Mouse (Mus musculus): ENCODE measurements around the gene Mnt.

Gene Mnt

DNA sequence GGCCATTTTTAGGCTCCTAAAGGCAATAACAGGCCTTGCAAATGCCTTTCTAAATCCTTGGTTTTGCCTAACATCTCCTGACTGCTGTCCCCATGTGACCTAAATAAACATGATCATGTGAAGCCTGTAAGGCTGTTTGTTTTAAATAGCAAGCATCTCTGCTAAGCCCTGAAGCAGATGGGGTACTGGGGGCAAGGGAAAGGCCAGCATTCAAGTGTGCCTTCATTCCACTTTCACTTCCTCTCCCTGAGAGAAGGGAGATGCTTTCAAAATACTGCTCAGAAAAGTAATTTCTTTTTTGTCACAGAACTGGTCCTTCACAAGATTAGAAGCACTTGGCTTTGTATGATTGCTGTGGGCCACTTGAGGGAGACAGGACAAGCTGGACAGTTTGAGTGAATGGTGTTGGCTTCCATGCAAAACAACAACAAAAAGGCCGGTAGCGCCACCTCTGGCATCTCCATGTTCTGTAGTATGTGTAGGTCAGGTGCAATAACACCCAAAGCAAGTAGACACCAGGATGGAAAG lies 2.3 kb upstream of the Mnt start:
- no peak for TF ChIP-seq GATA4 (IDR thresholded peaks at IDR 0.05; ENCODE audit: insufficient replicate concordance, low read length)

DNA sequence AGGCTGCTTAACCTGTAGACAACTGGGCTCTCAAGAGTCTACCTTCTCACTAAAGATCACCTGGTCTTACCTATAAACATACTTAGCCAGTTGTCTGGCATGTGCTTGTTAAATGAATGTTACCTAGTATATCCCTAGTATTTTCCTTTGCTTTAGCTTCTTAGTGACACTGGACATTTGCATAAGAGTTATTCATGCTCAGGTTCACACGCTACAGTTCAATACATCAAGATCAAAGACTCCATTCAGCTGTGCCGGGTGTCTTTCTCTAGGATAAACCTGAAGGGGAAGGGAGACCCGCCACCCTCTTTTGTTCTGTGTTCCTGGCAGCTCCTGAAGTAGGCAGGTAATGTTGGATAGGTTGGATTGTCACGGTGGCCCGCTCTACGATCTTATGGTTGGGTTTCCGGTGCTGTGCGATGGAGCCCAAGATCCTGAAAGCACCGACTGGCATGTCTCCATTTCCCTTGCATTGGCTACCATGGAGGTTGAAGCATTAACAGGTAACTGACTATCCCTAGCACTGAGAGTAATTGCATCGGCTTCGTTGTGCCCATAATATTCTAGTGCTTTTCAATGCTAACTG lies 1.7 kb upstream of the Mnt start:
- TF ChIP-seq GATA4 (IDR thresholded peaks at IDR 0.05; ENCODE audit: insufficient replicate concordance, low read length) = no peak

DNA sequence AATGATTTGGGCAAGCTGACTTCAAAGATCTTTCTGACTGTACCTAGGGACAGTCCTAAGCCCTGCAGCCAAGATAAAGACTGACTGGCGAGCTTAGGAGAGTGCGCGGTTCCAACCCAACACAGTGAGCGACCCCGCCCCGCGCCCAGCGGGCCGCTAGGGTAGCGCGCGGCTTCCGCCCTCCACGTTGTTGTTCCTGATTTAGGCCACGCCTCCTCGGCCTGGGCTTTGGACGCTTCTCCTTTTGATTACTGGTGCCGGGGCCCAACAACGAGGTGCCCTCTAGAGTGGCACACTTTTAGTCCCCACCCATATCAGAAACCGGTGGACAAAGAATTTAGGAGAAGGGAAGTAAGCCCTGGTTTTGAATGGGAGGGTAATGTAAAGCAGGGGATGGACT lies 908 bp upstream of the Mnt start:
- peak; percentile 40; the same call in 1 of the 2 replicates for TF ChIP-seq GATA4 (IDR thresholded peaks at IDR 0.05; ENCODE audit: insufficient replicate concordance, low read length)

DNA sequence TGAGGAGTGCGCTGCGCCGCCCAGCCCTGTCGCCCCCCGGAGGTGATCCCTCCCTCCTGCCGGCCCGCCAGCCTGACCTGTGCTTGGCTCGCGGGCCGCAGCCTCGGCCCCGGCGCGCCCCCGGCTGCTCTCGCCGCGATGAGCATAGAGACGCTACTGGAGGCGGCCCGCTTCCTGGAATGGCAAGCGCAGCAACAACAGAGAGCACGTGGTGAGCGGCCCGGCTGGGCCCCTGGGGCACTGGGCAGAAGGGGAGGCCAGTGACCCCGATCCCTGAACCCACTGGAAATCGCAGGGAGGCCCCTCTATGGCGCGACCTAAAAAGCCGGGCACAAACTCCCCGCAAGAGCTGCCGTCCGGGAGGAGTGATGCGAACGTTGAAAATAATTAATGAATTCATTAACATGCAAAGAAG lies 478 bp downstream of the Mnt start:
- no peak for TF ChIP-seq GATA4 (IDR thresholded peaks at IDR 0.05; ENCODE audit: insufficient replicate concordance, low read length)

DNA sequence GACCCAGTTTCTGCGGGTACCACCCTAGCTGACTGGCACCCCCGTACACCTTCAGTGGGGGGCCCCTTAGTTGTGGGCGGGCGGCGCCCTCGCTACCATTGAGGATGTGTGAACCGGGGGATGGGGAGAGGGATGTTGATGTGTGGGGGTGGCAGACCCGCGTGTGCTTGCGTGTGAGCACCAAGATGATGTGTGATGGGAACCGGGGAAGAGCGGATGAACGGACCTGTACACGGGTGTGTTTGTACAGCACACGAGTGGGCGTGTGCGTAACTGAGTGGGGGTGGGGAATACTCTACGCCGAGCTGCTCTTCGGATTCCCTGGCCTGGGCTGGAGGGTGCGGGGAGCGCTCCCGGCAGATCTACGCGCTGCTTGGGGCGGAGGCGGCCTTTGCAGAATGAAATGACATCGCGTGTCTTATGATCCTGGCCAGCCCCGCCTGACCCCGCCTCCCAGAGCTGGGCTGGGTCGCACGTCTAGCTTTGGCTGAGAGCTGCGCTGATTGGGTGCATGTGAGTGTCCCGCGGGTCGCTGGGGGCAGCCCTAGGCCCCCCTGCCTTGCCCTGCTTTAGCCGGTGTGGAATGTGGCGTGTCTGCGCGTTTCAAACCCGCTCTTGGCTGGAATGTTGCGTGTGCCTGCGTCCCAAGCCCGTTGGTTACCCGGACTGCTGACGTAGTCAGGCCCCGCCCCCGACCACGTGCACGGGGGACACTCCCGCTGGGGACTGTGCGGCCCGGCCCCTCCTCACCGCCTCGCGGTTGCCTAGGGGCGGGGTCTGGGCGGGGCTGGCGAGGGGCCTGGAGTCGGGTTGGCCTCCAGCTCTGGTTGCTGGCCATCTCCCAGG lies 1.1 kb downstream of the Mnt start:
- TF ChIP-seq GATA4 (IDR thresholded peaks at IDR 0.05; ENCODE audit: insufficient replicate concordance, low read length) = peak; percentile 23; the same call in 1 of the 2 replicates

DNA sequence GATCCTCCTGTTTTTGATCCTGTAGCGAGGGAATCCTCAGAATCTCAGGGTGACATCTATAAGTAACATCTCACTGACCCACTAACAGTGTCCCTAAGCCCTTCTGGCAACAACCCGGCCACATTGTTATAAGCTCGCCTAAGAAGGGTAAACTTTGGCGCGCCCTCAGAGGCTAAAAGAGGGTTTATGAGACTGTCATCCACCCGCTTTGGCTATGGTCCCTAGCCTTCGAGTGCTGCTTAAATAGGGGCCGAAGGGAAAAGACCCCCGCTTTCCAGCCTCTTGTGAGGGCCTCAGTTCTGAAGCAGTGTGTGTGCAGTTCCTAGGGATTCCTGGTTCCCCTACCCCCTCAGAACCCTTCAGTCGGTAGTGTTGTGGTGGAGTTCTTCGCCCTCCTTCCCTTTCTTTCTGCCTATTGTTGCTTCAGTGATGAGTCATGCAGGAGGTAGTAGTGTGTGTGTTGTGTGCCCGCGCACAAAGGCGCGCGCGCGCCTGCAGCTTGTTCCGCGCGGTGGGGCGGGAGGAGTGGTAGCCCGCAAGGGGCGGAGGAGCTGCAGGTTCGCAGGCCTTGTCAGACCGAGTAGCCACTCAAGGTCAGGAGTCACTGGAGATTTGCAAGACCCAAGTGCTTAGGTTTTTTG lies 1.9 kb downstream of the Mnt start:
- no peak for TF ChIP-seq GATA4 (IDR thresholded peaks at IDR 0.05; ENCODE audit: insufficient replicate concordance, low read length)

DNA sequence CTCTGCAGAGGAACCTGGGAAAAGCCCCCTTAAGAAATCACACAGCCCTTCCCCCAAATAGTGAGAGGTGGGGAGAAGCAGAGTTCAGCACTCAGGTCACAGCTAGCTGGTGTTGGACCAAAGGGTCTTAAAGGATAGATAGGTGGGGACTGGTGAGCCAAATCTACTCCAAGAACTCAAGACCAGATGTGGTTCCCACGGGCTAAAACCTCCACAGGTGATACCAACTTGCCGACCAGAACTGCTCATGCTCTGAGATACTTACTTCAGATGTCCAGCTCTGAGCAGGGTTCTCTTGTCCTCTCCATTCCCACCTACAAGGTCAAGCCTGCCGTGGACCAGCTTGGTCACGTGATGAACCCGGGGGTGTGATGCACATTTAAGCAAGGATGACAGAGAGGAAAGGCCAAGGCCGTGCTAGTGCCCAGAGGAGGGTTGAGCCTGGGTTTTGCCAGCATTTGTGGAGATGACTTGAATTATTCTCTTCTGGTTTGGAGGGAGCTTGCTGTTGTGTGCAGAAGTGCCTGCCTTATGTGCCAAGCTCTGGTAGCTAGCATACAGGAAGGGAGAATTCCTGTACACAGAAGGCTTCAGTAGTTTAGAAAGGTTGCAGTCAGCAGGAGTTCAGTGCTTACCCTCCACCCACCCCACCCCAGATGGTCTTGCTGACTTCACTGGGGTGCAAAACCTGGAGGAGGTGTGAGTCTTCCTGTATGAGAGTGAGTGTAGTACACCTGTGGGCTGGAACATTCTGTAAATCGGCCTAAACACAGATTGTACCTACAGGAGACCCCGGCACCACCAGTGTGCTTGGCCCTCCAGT lies 3.0 kb downstream of the Mnt start:
- no peak for TF ChIP-seq GATA4 (IDR thresholded peaks at IDR 0.05; ENCODE audit: insufficient replicate concordance, low read length)

DNA sequence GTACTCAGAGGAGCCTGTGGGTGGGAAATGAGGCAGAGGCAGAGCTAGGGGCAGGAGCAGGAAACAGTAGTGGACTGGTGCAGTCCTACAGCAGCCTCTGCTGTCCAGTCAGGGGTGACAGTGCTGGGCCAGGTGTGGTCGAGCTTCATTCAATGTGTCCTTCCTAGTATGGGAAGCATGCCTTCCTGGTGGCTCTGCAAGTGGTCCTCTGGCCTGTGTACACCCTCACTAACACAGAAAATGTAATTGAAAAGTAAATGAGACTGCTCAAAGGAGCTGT lies 3.6 kb downstream of the Mnt start:
- TF ChIP-seq GATA4 (IDR thresholded peaks at IDR 0.05; ENCODE audit: insufficient replicate concordance, low read length) = no peak

DNA sequence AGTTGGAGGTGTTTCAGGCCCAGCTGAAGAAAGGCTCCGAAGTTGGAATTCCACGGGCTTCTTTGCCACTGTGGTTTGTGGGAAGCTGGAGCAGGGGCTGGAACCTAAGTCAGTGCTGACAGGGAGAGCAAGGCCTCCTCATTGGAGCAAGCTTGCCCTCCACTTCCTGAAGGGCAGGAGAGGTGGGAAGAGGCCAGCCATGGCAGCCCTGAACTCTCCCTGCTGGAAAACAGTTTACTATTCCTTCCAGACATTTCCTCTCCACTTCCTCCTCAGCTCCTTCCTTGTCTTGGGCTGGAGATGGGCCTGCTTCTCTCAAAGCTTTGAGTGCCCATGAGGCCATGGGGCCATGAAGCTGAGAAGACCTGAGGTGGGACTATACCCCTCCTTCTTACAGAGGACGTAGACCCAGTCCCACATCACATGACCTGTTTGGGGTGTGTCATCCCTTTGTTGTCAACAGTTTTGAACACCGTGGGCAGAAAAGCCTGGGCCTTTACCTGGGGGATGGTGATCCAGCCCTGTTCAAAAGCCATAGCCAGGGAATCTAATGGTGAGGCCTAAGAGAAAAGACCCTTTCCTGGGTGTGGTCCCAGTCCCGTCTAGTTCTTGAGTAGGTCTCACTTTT lies 4.0 kb downstream of the Mnt start:
- no peak for TF ChIP-seq GATA4 (IDR thresholded peaks at IDR 0.05; ENCODE audit: insufficient replicate concordance, low read length)

DNA sequence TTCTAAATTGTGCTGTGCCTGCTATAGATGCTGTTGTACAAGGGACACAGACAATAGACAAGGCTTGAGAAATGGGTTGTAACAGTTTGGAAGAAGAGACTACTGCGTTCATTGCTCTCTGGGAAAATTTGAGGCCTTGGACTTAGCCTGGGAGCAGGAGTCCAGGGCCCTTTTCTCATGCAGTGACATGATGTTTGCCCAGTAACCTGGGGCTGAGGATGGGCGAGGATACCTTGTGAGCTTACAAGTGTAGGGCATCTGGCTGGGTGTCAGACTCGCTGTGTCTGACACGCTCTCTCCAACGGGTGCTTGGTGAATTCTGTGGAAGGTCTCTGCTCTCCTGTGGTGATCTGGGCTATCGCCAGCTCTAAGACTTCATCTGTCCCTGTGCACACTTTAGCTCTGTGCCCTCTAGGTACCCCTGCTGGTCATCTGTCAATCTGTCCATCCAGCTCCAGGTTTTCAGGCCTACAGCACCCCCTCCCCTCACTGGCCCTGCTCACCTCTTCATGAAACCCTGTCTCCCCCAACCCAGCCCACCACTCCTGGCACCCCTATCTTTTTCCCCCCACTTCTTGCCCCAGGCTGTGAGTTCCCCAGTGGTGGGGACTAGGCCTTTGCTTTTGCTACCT lies 5.0 kb downstream of the Mnt start:
- no peak for TF ChIP-seq GATA4 (IDR thresholded peaks at IDR 0.05; ENCODE audit: insufficient replicate concordance, low read length)

DNA sequence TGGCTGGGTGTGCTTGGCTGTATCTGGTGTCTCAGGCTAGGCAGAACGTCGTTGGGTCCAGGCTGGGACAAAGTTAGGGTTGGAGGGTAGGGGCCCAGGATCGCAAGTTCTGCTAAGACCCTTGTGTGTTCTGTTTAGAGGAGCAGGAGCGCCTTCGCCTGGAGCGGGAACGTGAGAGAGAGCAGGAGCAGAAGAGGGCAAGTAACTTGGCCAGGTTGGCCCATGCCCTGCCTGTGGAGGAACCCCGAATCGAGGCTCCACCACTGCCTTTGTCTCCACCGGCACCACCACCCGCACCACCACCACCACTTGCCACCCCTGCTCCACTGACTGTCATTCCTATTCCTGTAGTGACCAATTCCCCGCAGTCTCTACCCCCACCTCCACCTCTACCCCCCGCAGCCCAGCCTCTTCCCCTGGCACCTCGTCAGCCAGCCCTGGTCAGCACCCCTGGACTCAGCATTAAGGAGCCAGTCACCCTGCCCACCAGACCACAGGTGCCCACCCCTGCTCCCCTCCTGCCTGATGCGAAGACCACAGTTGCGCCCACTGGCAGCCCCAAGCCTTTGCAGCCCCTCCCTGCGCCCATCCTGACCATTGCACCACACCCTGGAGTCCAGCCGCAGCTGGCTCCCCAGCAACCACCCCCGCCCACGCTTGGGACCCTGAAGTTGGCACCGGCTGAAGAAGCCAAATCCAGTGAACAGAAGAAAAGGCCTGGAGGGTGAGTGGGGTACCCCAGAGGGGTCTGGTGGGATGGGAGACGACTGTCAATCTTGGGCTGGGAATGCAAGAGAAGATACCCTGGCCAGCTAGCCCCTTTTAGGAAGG lies 5.7 kb downstream of the Mnt start:
- no peak for TF ChIP-seq GATA4 (IDR thresholded peaks at IDR 0.05; ENCODE audit: insufficient replicate concordance, low read length)

DNA sequence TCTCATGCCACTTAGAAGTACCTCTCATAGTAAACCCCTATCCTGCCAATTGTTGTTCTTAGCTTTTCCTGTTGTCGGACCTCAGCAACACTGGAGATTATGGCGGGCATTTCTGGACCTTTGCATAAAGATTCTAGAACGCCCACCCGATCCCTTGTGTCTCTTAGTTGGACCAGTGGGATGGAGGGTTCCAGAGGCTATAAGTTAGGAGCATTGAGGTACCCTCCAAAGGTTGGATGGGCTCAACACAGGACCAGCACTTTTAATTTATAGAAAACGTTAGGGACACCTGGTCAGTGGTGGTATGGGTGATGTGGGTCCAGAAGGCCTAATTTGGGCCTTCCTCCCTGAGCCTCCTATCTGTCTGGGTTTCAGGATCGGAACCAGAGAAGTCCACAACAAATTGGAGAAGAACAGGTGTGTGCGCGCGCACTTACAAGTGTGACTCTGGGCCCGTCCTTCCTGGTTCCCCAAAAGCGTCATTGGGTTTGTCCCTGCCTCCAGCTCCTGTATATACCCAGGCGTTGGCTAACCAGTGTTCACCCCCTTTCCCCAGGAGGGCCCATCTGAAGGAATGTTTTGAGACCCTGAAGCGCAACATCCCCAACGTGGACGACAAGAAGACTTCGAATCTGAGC lies 6.5 kb downstream of the Mnt start:
- TF ChIP-seq GATA4 (IDR thresholded peaks at IDR 0.05; ENCODE audit: insufficient replicate concordance, low read length) = no peak
